Mouse (Mus musculus) forebrain, embryonic 11.5 days (tissue): ENCODE measurements at regions not wholly inside any gene's neighbourhood (a gene's known extent, or its start where the extent isn't known, plus 50 kb on each side); places are given as distances from the start of the nearest gene placed in this dataset.

Experiments used
- ATAC-seq: fragments of 200-750 bp; cut with Nextera tagmentation; replicated peaks from 2 replicates; pipeline ENCODE4 v1.8.0; 2017; ENCODE audit warnings: moderate TSS enrichment; ENCODE audit not compliant: low FRiP score
- DNase-seq: peaks from one replicate; pipeline ENCODE4 v3.0.0-alpha.2; 2017; ENCODE audit warnings: low spot score
- H3K27ac ChIP-seq: fragments of 300-500 bp; sonication (generic); 2 replicates; pipeline ENCODE4 v1.5.1; 2014; ENCODE audit warnings: low read depth, low read length
- H3K27me3 ChIP-seq: fragments of 300-500 bp; sonication (generic); 2 replicates; pipeline ENCODE4 v1.6.1; 2014; ENCODE audit warnings: mild to moderate bottlenecking, low read length, mixed read lengths; ENCODE audit not compliant: control insufficient read depth, insufficient read depth
- H3K36me3 ChIP-seq: fragments of 300-500 bp; sonication (generic); 2 replicates; pipeline ENCODE4 v1.6.1; 2014; ENCODE audit warnings: mild to moderate bottlenecking, low read length, moderate library complexity, mixed read lengths; ENCODE audit not compliant: control insufficient read depth, insufficient read depth
- H3K4me1 ChIP-seq: fragments of 300-500 bp; sonication (generic); replicated peaks from 2 replicates; pipeline ENCODE4 v1.6.1; 2014; ENCODE audit warnings: low read length, mixed read lengths; ENCODE audit not compliant: control insufficient read depth, insufficient read depth
- H3K4me2 ChIP-seq: fragments of 300-500 bp; sonication (generic); 2 replicates; pipeline ENCODE4 v1.6.1; 2014; ENCODE audit warnings: low read depth, mild to moderate bottlenecking, low read length, moderate library complexity, mixed read lengths; ENCODE audit not compliant: severe bottlenecking
- H3K4me3 ChIP-seq: fragments of 300-500 bp; sonication (generic); 2 replicates; pipeline ENCODE4 v1.5.1; 2014; ENCODE audit warnings: low read depth, low read length
- H3K9ac ChIP-seq: fragments of 300-500 bp; sonication (generic); 2 replicates; pipeline ENCODE4 v1.6.1; 2014; ENCODE audit warnings: low read length
- H3K9me3 ChIP-seq: fragments of 300-500 bp; sonication (generic); 2 replicates; pipeline ENCODE4 v1.6.1; 2016; ENCODE audit warnings: low read length, mixed read lengths; ENCODE audit not compliant: control insufficient read depth
- WGBS: fragments of 180-500 bp; shearing (Covaris S2); extraction: QIAGEN DNeasy Blood & Tissue Kit; methylation state at CpG from one replicate; pipeline ENCODE4 v1.1.7; 2014; 5-methylcytosine and 5-hydroxymethylcytosine counted together

- ATAC-seq (peak; percentile 78), DNase-seq (no peak)
- no peak overlapping the region for H3K9ac ChIP-seq
- no peak overlapping the region for H3K4me3 ChIP-seq
- no peaks in the 10 kb centered on the region for H3K27me3 ChIP-seq
- H3K27ac ChIP-seq: no peak overlapping the region
- WGBS: 30% methylated on average over 6 of the region's 6 CpGs
- no peaks in the 10 kb centered on the region; the same call in 1 of the 2 replicates for H3K4me1 ChIP-seq
- H3K9me3 ChIP-seq: no peaks in the 10 kb centered on the region
- H3K4me2 ChIP-seq: no peak overlapping the region
- no peaks in the 10 kb centered on the region for H3K36me3 ChIP-seq
Measured at GRCm38 (mm10) chr7:50924102-50925011, 325.4 kb downstream of the 4933405O20Rik start.

- no peak overlapping the region for H3K9ac ChIP-seq
- DNase-seq: no peak
- no peaks in the 10 kb centered on the region; the same call in 1 of the 2 replicates for H3K4me1 ChIP-seq
- no peaks in the 10 kb centered on the region for H3K27me3 ChIP-seq
- WGBS: 79% methylated on average over 4 of the region's 4 CpGs
- H3K36me3 ChIP-seq: no peaks in the 10 kb centered on the region
- no peak overlapping the region for H3K27ac ChIP-seq
- H3K4me3 ChIP-seq: no peak overlapping the region
- H3K9me3 ChIP-seq: no peaks in the 10 kb centered on the region
- H3K4me2 ChIP-seq: no peak overlapping the region
- peak; percentile 61; the same call in 1 of the 2 replicates for ATAC-seq
Measured at GRCm38 (mm10) chr7:50925012-50925398, 326.0 kb downstream of the 4933405O20Rik start.
